Mouse (Mus musculus) brown adipose tissue, adult 24 weeks (tissue): ENCODE measurements at regions not wholly inside any gene's neighbourhood (a gene's known extent, or its start where the extent isn't known, plus 50 kb on each side); places are given as distances from the start of the nearest gene placed in this dataset.

ENCODE experiments used
- H3K27ac ChIP-seq: fragments of 200-500 bp; replicated peaks from 2 replicates; pipeline ENCODE4 v1.5.1; 2012; ENCODE audit warnings: low read depth, mild to moderate bottlenecking, low read length
- H3K4me1 ChIP-seq: fragments of 200-500 bp; 2 replicates; pipeline ENCODE4 v1.6.1; 2012; ENCODE audit warnings: low read length, mixed read lengths; ENCODE audit not compliant: control insufficient read depth, insufficient read depth, insufficient read length
- H3K4me3 ChIP-seq: fragments of 200-500 bp; 2 replicates; pipeline ENCODE4 v1.5.1; 2012; ENCODE audit warnings: low read depth, mild to moderate bottlenecking, low read length, moderate library complexity; ENCODE audit not compliant: insufficient read depth

DNA sequence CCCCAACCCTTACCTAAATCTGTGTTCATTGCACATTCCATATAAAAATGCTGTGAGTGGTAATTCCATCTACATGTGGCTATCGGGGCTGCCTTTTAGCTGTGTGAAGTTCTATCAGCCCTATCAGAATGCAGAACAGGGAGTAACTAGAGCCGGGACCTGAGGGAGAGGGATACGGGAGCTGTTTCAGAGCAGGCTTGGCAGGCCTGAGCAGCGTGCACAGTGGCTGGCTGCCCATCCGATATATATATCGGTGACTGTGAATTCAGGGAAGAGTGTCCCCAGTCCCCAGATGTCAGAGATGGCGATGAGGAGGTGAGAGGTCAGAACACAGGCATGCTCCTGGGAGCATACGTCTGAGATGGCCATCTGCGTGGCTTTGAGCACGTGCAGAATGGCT lies 79.0 kb downstream of the Arl4c start:
- H3K4me3 ChIP-seq = no peak overlapping the region
- H3K27ac ChIP-seq = no peak overlapping the region
- H3K4me1 ChIP-seq = 0 out of 2 replicates have a peak, but pooled peaks cover 2% of the 10 kb centered on the region

- no peak overlapping the region for H3K27ac ChIP-seq
- H3K4me3 ChIP-seq = no peak overlapping the region
- H3K4me1 ChIP-seq = 0 out of 2 replicates have a peak, but pooled peaks cover 2% of the 10 kb centered on the region
These were observed 79.7 kb downstream of the Arl4c start for GRCm38 (mm10) chr1:88622356-88622755.

DNA sequence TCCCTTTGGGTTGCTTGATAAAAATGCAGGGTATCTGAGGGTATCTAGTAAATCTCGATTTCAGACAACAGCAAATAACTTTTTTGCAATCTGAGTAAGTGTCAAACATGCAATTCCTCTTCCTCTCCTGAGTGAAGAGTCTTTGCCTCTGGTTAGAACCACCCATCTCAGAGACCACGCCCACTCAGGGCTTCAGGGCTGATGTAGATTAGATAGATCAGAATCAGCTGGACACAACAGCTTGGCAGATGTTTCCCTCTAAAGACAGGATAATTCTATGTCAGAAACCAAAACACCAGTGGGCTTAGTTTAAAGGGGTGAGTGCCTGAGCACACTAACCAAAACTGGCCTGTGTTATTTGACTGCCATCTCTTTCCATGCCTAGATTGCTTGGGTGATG lies 80.8 kb downstream of the Arl4c start:
- no peak overlapping the region for H3K4me3 ChIP-seq

GRCm38 (mm10) chr1:88613007-88613406 lies 89.0 kb downstream of the Arl4c start:
- no peak overlapping the region for H3K27ac ChIP-seq
- H3K4me3 ChIP-seq = no peak overlapping the region
- H3K4me1 ChIP-seq = no peaks in the 10 kb centered on the region; the same call in 1 of the 2 replicates

More for the DNA sequence above, 80.8 kb downstream of the Arl4c start:
- H3K4me1 ChIP-seq = 0 out of 2 replicates have a peak, but pooled peaks cover 2% of the 10 kb centered on the region
- H3K27ac ChIP-seq = no peak overlapping the region

GRCm38 (mm10) chr1:88611241-88611640 lies 90.8 kb downstream of the Arl4c start:
- H3K27ac ChIP-seq = no peak overlapping the region

GRCm38 (mm10) chr1:88610810-88611209 lies 91.2 kb downstream of the Arl4c start:
- Histone ChIP-seq H3K4me3 (no peak overlapping the region), H3K27ac (no peak overlapping the region)

More at GRCm38 (mm10) chr1:88611241-88611640, 90.8 kb downstream of the Arl4c start:
- Histone ChIP-seq H3K4me3 (no peak overlapping the region), H3K4me1 (no peaks in the 10 kb centered on the region; the same call in 1 of the 2 replicates)

DNA sequence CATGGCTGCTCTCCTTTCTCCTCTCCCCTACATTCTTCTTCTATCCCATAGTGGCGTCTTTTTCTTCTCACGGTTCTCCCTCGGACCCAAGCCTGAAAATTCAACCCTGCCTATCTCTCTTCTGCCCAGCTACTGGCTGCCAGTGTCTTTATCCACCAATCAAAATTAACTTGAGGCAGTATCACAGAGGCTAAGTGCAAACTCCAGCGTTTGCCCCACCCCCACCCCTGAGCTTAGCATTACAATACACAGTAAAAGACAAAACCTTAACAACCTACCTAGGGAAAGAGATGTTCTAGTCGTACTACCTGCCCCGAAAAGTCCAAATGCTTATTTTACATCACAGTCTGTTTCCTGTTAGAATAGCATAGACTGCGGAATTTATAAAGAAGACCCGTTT lies 93.2 kb downstream of the Arl4c start:
- Histone ChIP-seq H3K4me3 (no peak overlapping the region), H3K27ac (no peak overlapping the region), H3K4me1 (no peaks in the 10 kb centered on the region; the same call in 1 of the 2 replicates)

More at GRCm38 (mm10) chr1:88610810-88611209, 91.2 kb downstream of the Arl4c start:
- H3K4me1 ChIP-seq = no peaks in the 10 kb centered on the region; the same call in 1 of the 2 replicates

- no peak overlapping the region for H3K4me3 ChIP-seq
- H3K4me1 ChIP-seq = no peaks in the 10 kb centered on the region; the same call in 1 of the 2 replicates
- H3K27ac ChIP-seq = no peak overlapping the region
These were observed 93.8 kb downstream of the Arl4c start for GRCm38 (mm10) chr1:88608236-88608635.

DNA sequence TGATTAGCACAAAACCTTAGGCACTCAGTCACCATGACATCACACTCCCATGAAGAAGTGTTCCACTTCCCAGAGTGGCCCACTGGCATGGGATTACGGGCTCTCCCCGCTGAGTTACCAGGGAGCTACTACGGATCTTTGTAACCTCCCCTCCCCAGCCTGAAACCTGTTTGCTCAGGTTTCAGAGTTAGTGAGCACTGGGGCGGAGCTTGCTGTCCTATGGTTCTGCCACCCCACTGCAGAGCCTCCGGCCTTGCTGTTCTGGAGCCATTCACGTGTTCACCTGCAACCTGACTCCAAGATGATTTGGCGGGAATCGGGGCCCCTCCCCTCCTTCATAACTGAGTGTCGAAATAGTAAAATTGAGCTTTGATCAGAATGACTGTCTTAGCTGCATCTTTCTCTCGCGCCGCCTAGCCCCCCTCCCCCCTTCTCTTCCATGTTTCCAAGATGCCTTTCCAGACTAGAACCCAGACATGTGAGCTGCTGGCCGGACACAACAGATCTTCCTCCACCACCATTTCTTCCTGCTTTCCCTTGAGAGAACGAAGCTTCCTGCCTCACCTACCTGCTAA lies 95.8 kb upstream of the Glrp1 start:
- H3K27ac ChIP-seq = no peak overlapping the region
- H3K4me3 ChIP-seq = no peak overlapping the region
- no peaks in the 10 kb centered on the region; the same call in 1 of the 2 replicates for H3K4me1 ChIP-seq

- Histone ChIP-seq H3K4me1 (no peaks in the 10 kb centered on the region), H3K27ac (no peak overlapping the region), H3K4me3 (no peak overlapping the region)
These were observed 92.4 kb upstream of the Glrp1 start for GRCm38 (mm10) chr1:88602241-88602640.

- Histone ChIP-seq H3K27ac (no peak overlapping the region), H3K4me1 (no peaks in the 10 kb centered on the region), H3K4me3 (no peak overlapping the region)
These were observed 91.9 kb upstream of the Glrp1 start for GRCm38 (mm10) chr1:88601801-88602200.

- no peak overlapping the region for H3K4me3 ChIP-seq
- no peaks in the 10 kb centered on the region for H3K4me1 ChIP-seq
- H3K27ac ChIP-seq = no peak overlapping the region
These were observed 90.3 kb upstream of the Glrp1 start for GRCm38 (mm10) chr1:88600145-88600544.

DNA sequence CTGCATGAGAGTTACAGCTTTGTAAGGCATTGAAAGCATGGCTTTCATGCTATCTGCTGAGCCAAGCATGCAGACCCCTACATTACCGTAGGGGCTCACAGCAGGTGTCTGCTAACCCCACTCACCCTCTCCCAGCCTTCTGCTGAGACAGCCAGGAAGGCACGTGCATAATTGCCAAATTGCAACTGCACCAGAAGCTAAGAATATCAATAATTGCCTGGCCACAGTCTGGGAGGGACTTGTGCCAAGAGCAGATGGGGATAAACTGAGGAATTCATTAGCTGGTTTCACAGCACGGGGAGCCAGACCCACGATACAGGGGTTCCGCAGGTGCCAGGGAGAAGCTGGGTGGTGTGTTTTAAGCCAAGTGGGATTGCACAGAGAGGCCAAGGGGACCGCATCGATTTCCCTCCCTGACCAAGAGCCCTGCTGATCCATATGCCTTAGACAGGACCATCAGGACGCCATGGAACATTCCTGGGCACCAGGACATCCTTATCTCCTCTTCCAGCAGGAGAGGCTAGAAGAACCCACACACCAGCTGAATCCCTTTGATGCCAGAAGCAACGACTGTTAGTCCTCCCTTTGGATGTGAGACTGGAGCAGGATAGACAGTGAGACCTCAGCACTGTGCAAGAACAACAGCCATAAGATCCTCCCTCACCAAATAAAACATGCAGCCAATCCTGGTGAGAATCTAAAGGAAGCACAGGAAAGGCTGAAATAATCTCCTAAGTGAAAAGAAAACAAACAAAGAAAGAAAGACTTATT lies 84.8 kb upstream of the Glrp1 start:
- Histone ChIP-seq H3K4me3 (no peak overlapping the region), H3K4me1 (no peaks in the 10 kb centered on the region), H3K27ac (no peak overlapping the region)

- Histone ChIP-seq H3K4me3 (no peak overlapping the region), H3K4me1 (no peaks in the 10 kb centered on the region), H3K27ac (no peak overlapping the region)
These were observed 82.2 kb upstream of the Glrp1 start for GRCm38 (mm10) chr1:88592036-88592435.

DNA sequence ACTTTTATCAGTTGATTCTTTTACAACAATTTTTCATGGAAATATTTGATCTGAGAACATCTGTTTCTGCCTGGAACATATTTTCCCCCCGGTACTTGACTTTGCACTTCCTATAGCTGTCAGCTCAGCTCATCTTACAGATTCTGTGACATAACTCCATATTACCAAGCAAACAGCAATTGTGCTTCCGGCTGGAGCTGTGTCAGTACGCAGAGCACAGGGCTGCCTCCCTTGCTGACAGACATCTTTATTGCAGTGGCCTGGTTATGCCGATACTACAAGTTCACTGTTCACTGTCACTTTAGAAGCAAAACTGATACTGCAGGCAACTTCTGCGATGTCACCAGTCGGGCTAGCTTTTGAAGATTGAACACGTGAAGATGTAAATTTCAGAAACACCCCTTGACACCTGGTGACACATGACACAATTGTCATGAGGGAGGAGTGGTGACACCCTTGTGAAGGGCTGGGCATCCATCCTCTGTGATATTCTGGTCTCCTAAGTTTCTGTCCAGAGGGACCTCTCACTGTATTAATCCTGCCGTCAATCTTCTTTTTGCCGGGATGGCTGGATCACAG lies 81.0 kb upstream of the Glrp1 start:
- Histone ChIP-seq H3K4me3 (no peak overlapping the region), H3K27ac (no peak overlapping the region), H3K4me1 (no peaks in the 10 kb centered on the region)
